Mouse (Mus musculus) lung, postnatal 0 days (tissue): ENCODE data around the gene Acer3. TPM values are rescaled to one million over a fixed set of nuclear protein-coding genes. Genes with fewer than 3 reads are reported as not detected.

Experiments used
- ATAC-seq: fragments of 200-750 bp; cut with Nextera tagmentation; 2 replicates; pipeline ENCODE4 v1.8.0; 2017; ENCODE audit warnings: moderate library complexity
- DNase-seq: peaks from one replicate; pipeline ENCODE4 v3.0.0-alpha.2; 2016; ENCODE audit warnings: low spot score
- H3K27ac ChIP-seq: fragments of 300-500 bp; sonication (generic); 2 replicates; pipeline ENCODE4 v1.5.1; 2014; ENCODE audit warnings: antibody characterized with exemption, mild to moderate bottlenecking, low read length, mixed read lengths
- H3K27me3 ChIP-seq: fragments of 300-500 bp; sonication (generic); replicated peaks from 2 replicates; pipeline ENCODE4 v1.6.1; 2014; ENCODE audit warnings: low read length, mixed read lengths; ENCODE audit not compliant: insufficient read depth
- H3K36me3 ChIP-seq: fragments of 300-500 bp; sonication (generic); 2 replicates; pipeline ENCODE4 v1.6.1; 2014; ENCODE audit warnings: low read length, mixed read lengths; ENCODE audit not compliant: insufficient read depth
- H3K4me1 ChIP-seq: fragments of 300-500 bp; sonication (generic); 2 replicates; pipeline ENCODE4 v1.6.1; 2014; ENCODE audit warnings: antibody characterized with exemption, low read depth, low read length, mixed read lengths; ENCODE audit not compliant: insufficient read depth
- H3K4me2 ChIP-seq: fragments of 300-500 bp; sonication (generic); replicated peaks from 2 replicates; pipeline ENCODE4 v1.6.1; 2014; ENCODE audit warnings: low read depth, mild to moderate bottlenecking, low read length, moderate library complexity, mixed read lengths
- H3K4me3 ChIP-seq: fragments of 300-500 bp; sonication (generic); 2 replicates; pipeline ENCODE4 v1.5.1; 2014; ENCODE audit warnings: low read depth, low read length
- H3K9ac ChIP-seq: fragments of 300-500 bp; sonication (generic); replicated peaks from 2 replicates; pipeline ENCODE4 v1.6.1; 2014; ENCODE audit warnings: low read depth, mild to moderate bottlenecking
- H3K9me3 ChIP-seq: fragments of 300-500 bp; sonication (generic); 2 replicates; pipeline ENCODE4 v1.6.1; 2016; ENCODE audit warnings: low read length, mixed read lengths
- CTCF ChIP-seq: IDR thresholded peaks from 2 replicates; pipeline ENCODE4 v1.5.1; 2016; ENCODE audit warnings: antibody characterized with exemption, mild to moderate bottlenecking
- EP300 ChIP-seq: IDR thresholded peaks from 2 replicates; pipeline ENCODE4 v1.6.1; 2016; ENCODE audit warnings: antibody characterized with exemption, mild to moderate bottlenecking, control low read depth
- WGBS: fragments of 180-500 bp; shearing (Covaris S2); extraction: QIAGEN DNeasy Blood & Tissue Kit; methylation state at CpG from one replicate; pipeline ENCODE4 v1.1.7; 2014; 5-methylcytosine and 5-hydroxymethylcytosine counted together
- polyA plus RNA-seq: library from polyadenylated mRNA; unstranded; fragments of >200 nt; fragmentation: Nextera tagmentation; extraction: Ambion mirVana; gene quantifications from 2 replicates; pipeline ENCODE4 v1.2.1, GENCODE M21; 2015

Acer3 gene
- polyA plus RNA-seq, 1 experiment from 2014 or later = 43.4 TPM

GRCm38 (mm10) chr7:98200396-98200795, 120.6 kb downstream of the Acer3 start:
- H3K9me3 ChIP-seq = no peaks in the 10 kb centered on the region
- 86% methylated on average over 3 of the region's 3 CpGs for WGBS
- H3K9ac ChIP-seq = no peak overlapping the region
- H3K4me2 ChIP-seq = no peak overlapping the region
- no peak for ATAC-seq
- H3K4me3 ChIP-seq = no peak overlapping the region
- H3K36me3 ChIP-seq = no peaks in the 10 kb centered on the region
- H3K27me3 ChIP-seq = 0 out of 2 replicates have a peak, but pooled peaks cover 6% of the 10 kb centered on the region
- no peak overlapping the region for H3K27ac ChIP-seq
- no peaks in the 10 kb centered on the region; the same call in 1 of the 2 replicates for H3K4me1 ChIP-seq
- no peak for DNase-seq
- TF ChIP-seq EP300 (no peak), CTCF (no peak)

DNA sequence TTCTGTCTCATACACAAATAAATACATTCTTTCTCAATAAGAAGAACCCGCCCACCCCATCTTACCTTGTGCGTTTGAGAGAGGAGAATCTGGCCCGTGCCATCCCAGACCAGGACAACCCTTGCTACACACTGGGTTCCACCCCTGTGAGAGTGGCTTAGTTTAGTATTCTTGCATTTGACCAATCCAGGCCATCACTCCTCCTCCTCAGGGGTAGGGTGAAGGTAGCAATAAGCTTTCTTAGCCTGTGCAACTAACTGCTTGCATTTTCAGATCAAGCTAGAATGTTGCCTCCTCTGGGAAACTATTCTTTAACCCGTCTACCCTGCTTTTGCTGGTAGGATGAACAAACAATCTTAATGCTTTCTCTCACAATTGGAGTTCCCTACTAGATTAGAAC, 121.6 kb downstream of the Acer3 start, which contains the start of gene B3gnt6:
Gene B3gnt6, minus strand, starts transcription at position 101 of the 400 bp plus-strand sequence.
- Histone ChIP-seq H3K4me2 (no peak within 1 kb of the TSS), H3K36me3 (no peaks in the 10 kb centered on the region), H3K27me3 (peaks cover 15% of the 10 kb centered on the region; the same call in 1 of the 2 replicates), H3K9me3 (no peaks in the 10 kb centered on the region), H3K27ac (no peak within 1 kb of the TSS), H3K4me1 (no peaks in the 10 kb centered on the region; the same call in none of the 2 replicates), H3K4me3 (no peak within 1 kb of the TSS), H3K9ac (no peak within 1 kb of the TSS)
- DNase-seq (no peak), ATAC-seq (no peak)
- TF ChIP-seq EP300 (no peak), CTCF (no peak)
- WGBS = 82% methylated on average over 4 of the region's 4 CpGs

DNA sequence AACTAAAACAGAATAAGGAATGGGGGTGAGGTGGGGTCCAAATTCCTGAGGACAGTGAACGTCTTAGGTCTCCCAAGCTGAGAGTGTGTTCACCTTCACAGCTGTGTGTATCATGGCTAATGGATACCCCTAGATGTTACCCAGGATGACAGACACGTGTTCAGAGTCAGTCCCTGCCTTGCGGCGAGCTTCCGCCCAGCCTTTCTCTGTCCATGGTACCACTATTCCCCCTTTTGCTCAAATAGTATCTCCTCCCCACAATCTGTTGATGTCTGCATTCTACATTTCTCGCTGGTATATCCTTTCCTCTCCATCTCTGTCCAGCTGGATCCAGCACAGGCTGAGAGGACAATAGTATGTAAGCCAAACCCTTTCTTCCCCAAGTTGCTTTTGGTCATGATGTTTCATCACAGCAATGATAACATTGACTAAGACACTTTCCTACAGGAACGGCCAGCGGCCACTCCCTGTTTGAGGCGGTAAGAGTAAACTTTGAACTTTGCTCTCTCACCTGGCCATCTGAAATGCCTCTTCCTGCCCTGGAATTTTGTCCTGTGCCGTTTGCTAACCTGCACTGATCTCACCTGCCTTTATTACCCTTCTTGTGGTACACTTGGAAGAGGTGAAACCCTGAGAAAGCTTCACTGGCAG, 125.7 kb downstream of the Acer3 start:
- Histone ChIP-seq H3K27ac (no peak overlapping the region), H3K4me3 (no peak overlapping the region), H3K36me3 (no peaks in the 10 kb centered on the region), H3K9ac (no peak overlapping the region), H3K9me3 (no peaks in the 10 kb centered on the region), H3K4me1 (peaks cover 3% of the 10 kb centered on the region), H3K4me2 (no peak overlapping the region), H3K27me3 (peaks cover 40% of the 10 kb centered on the region)
- no peak for ATAC-seq
- DNase-seq = peak; percentile 30
- WGBS = 28% methylated on average over 10 of the region's 10 CpGs
- TF ChIP-seq CTCF (no peak), EP300 (no peak)

DNA sequence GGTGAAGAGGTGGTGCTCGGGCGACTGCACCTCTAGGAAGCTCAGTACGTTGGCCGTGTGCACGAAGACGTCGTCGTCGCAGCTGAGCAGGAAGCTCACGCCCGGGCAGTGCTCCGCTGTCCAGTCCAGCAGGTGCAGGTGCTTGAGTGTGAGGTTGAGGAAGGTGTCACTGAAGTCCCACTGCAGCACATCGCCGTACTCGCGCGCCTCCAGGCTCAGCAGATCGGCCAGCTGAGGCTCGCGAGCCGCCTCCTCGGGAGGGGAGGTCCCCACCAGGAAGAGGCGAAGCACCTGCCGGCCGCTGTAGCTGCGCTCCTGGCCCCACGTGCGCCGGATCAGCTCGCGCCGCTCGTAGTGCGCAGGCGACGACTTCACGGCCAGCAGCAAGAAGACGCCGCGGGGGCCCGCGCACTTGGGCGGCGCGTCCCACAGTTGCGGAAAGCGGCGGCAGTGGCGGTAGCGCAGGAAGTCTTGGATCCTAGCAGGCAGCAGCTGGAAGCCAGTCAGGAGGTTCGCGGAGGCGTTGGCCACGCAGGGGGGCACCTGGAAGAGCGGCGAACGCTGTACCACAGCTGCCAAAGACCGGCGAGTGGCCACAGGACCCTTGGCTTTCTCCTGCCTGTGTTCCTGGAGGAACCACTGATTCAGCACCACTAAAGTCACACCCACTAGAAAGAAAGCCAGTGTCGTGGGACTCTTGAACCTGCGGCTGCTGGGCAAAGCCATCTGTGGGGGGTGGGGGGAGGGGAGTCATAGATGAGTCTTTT, 126.8 kb downstream of the Acer3 start:
- TF ChIP-seq CTCF (no peak), EP300 (no peak)
- Histone ChIP-seq H3K36me3 (no peaks in the 10 kb centered on the region), H3K4me1 (peaks cover 3% of the 10 kb centered on the region), H3K9ac (no peak overlapping the region), H3K4me3 (peak overlapping the region; percentile 24), H3K9me3 (no peaks in the 10 kb centered on the region), H3K27me3 (peaks cover 40% of the 10 kb centered on the region), H3K4me2 (peak overlapping the region; percentile 61), H3K27ac (no peak overlapping the region)
- DNase-seq (peak; percentile 28), ATAC-seq (peak; percentile 47)
- 2% methylated on average over 57 of the region's 61 CpGs for WGBS

GRCm38 (mm10) chr7:98193515-98194025, 127.4 kb downstream of the Acer3 start:
- DNase-seq (peak; percentile 40), ATAC-seq (0 out of 2 replicates have a peak, but pooled peaks have one; percentile 21)
- Histone ChIP-seq H3K9me3 (no peaks in the 10 kb centered on the region), H3K36me3 (no peaks in the 10 kb centered on the region), H3K27ac (no peak overlapping the region), H3K4me1 (peaks cover 3% of the 10 kb centered on the region), H3K27me3 (peaks cover 40% of the 10 kb centered on the region), H3K9ac (no peak overlapping the region), H3K4me3 (peak overlapping the region; percentile 24), H3K4me2 (peak overlapping the region; percentile 61)
- WGBS = 9% methylated on average over 36 of the region's 36 CpGs
- TF ChIP-seq EP300 (no peak), CTCF (peak; percentile 73)

GRCm38 (mm10) chr7:98191571-98192250, 129.3 kb downstream of the Acer3 start:
- H3K4me2 ChIP-seq = no peak overlapping the region
- H3K36me3 ChIP-seq = no peaks in the 10 kb centered on the region
- no peak overlapping the region for H3K27ac ChIP-seq
- H3K4me3 ChIP-seq = no peak overlapping the region
- DNase-seq (peak; percentile 53), ATAC-seq (0 out of 2 replicates have a peak, but pooled peaks have one; percentile 19)
- H3K4me1 ChIP-seq = peaks cover 3% of the 10 kb centered on the region
- H3K9ac ChIP-seq = no peak overlapping the region
- peaks cover 40% of the 10 kb centered on the region for H3K27me3 ChIP-seq
- TF ChIP-seq CTCF (peak; percentile 86), EP300 (no peak)
- no peaks in the 10 kb centered on the region for H3K9me3 ChIP-seq
- WGBS = 60% methylated on average over 17 of the region's 17 CpGs
